Mouse (Mus musculus) forebrain, embryonic 11.5 days (tissue): ENCODE measurements around the gene Mmp24. TPM values are rescaled to one million over a fixed set of nuclear protein-coding genes. Genes with fewer than 3 reads are reported as not detected.

Experiments used
- ATAC-seq: fragments of 200-750 bp; cut with Nextera tagmentation; replicated peaks from 2 replicates; pipeline ENCODE4 v1.8.0; 2017; ENCODE audit warnings: moderate TSS enrichment; ENCODE audit not compliant: low FRiP score
- DNase-seq: peaks from one replicate; pipeline ENCODE4 v3.0.0-alpha.2; 2017; ENCODE audit warnings: low spot score
- H3K27ac ChIP-seq: fragments of 300-500 bp; sonication (generic); 2 replicates; pipeline ENCODE4 v1.5.1; 2014; ENCODE audit warnings: low read depth, low read length
- H3K27me3 ChIP-seq: fragments of 300-500 bp; sonication (generic); 2 replicates; pipeline ENCODE4 v1.6.1; 2014; ENCODE audit warnings: mild to moderate bottlenecking, low read length, mixed read lengths; ENCODE audit not compliant: control insufficient read depth, insufficient read depth
- H3K36me3 ChIP-seq: fragments of 300-500 bp; sonication (generic); 2 replicates; pipeline ENCODE4 v1.6.1; 2014; ENCODE audit warnings: mild to moderate bottlenecking, low read length, moderate library complexity, mixed read lengths; ENCODE audit not compliant: control insufficient read depth, insufficient read depth
- H3K4me1 ChIP-seq: fragments of 300-500 bp; sonication (generic); replicated peaks from 2 replicates; pipeline ENCODE4 v1.6.1; 2014; ENCODE audit warnings: low read length, mixed read lengths; ENCODE audit not compliant: control insufficient read depth, insufficient read depth
- H3K4me2 ChIP-seq: fragments of 300-500 bp; sonication (generic); 2 replicates; pipeline ENCODE4 v1.6.1; 2014; ENCODE audit warnings: low read depth, mild to moderate bottlenecking, low read length, moderate library complexity, mixed read lengths; ENCODE audit not compliant: severe bottlenecking
- H3K4me3 ChIP-seq: fragments of 300-500 bp; sonication (generic); 2 replicates; pipeline ENCODE4 v1.5.1; 2014; ENCODE audit warnings: low read depth, low read length
- H3K9ac ChIP-seq: fragments of 300-500 bp; sonication (generic); 2 replicates; pipeline ENCODE4 v1.6.1; 2014; ENCODE audit warnings: low read length
- H3K9me3 ChIP-seq: fragments of 300-500 bp; sonication (generic); 2 replicates; pipeline ENCODE4 v1.6.1; 2016; ENCODE audit warnings: low read length, mixed read lengths; ENCODE audit not compliant: control insufficient read depth
- WGBS: fragments of 180-500 bp; shearing (Covaris S2); extraction: QIAGEN DNeasy Blood & Tissue Kit; methylation state at CpG from one replicate; pipeline ENCODE4 v1.1.7; 2014; 5-methylcytosine and 5-hydroxymethylcytosine counted together
- polyA plus RNA-seq: library from polyadenylated mRNA; unstranded; fragments of >200 nt; fragmentation: Nextera tagmentation; extraction: Ambion mirVana; gene quantifications from 2 replicates; pipeline ENCODE4 v1.2.1, GENCODE M21; 2014

The Mmp24 gene
- polyA plus RNA-seq, 1 experiment from 2014 or later, result 1.0 TPM

DNA sequence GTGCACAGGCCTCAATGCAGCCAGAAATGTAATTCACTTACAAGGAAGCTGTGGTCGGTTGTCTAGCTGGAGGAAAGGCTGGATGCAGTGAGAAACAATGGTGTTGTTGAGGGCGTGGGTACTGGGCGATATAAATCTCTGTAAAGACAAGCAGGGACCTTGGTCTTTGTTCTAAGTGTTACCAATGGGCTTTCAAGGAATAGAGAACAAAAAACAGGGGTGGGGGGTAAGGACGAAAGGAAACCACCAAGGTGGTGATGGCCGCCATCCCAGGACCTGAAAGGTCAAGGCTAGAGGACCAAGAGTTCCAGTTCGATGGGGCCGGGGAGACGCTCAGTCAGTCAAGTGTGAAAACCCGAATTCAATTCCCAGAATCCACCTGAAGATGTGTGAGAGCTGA, 37.3 kb upstream of the Mmp24 start:
- WGBS, result 81% methylated on average over 9 of the region's 9 CpGs
- Histone ChIP-seq H3K27me3 (no peaks in the 10 kb centered on the region), H3K9me3 (no peaks in the 10 kb centered on the region), H3K9ac (no peak overlapping the region), H3K4me3 (no peak overlapping the region), H3K4me2 (no peak overlapping the region), H3K27ac (no peak overlapping the region), H3K4me1 (no peaks in the 10 kb centered on the region), H3K36me3 (no peaks in the 10 kb centered on the region)
- DNase-seq, result no peak
- no peak for ATAC-seq

DNA sequence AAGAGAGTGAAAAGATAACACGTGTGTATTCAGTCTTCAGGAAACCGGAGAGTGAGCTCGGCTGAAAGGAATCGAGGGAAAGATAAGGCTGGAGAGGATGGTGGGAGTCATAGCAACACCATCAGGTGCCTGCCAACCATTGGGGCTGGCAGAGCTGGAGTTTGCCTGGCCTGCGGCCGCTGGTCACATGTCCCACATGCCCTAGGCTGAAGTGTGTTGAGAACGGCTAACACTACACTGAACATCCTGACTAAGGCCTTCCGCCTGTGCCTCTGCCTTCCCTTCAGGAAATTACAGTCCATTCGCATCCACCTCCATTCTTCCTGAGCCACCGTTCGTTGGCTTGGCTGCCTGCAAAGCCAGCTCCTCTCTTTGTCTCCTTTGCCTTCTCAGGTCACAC, 32.9 kb upstream of the Mmp24 start:
- H3K9me3 ChIP-seq, result no peaks in the 10 kb centered on the region
- WGBS, result 85% methylated on average over 11 of the region's 11 CpGs
- DNase-seq, result no peak

DNA sequence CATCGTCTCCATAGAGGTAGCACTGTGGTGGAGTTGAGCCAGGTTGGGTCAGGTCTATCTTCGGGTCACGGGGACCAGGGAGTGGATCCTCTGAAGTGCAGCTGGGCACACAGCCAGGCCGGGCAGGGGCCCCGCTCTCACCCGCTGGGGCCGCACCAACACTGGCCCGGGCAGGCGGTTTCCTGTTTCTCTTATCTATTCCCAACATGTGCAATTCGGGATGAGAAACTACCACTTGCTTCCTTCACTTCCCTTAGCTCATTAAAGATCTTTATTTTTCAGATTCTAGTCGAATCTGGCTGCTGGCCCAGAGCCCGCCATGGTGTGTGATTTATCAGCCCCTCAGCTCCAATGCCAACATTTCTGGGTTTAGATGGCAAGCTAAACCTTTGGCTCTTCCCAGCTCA, 32.2 kb upstream of the Mmp24 start:
- Histone ChIP-seq H3K9me3 (no peaks in the 10 kb centered on the region), H3K27ac (no peak overlapping the region), H3K4me2 (no peak overlapping the region), H3K27me3 (no peaks in the 10 kb centered on the region), H3K9ac (no peak overlapping the region), H3K4me1 (no peaks in the 10 kb centered on the region), H3K36me3 (no peaks in the 10 kb centered on the region), H3K4me3 (no peak overlapping the region)
- WGBS, result 89% methylated on average over 12 of the region's 12 CpGs
- DNase-seq (no peak), ATAC-seq (no peak)

More for the DNA sequence above, 32.9 kb upstream of the Mmp24 start:
- H3K4me3 ChIP-seq, result no peak overlapping the region
- no peak overlapping the region for H3K27ac ChIP-seq
- no peaks in the 10 kb centered on the region for H3K36me3 ChIP-seq
- no peaks in the 10 kb centered on the region for H3K4me1 ChIP-seq
- no peak for ATAC-seq
- no peak overlapping the region for H3K9ac ChIP-seq
- H3K4me2 ChIP-seq, result no peak overlapping the region
- no peaks in the 10 kb centered on the region for H3K27me3 ChIP-seq

DNA sequence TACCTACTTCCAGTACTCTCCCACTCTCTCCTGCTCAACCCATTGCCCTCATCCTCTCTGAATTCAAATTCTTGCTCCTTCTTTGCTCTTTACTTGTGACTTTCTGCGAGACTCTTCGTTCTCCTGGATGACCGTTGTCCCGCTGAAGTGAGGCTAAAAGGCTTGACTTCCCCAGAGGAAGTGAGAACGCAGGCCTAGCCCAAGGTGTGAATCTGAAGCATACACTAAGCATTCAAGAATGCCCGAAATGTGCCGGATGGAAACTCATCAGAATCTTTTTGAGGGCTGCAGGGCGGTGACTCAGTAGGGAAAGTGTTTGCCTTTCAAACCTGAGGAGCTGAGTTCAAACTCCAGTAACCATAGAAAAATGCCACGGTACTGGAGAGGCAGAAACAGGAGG, 31.8 kb upstream of the Mmp24 start:
- Histone ChIP-seq H3K9me3 (no peaks in the 10 kb centered on the region), H3K36me3 (no peaks in the 10 kb centered on the region), H3K27ac (no peak overlapping the region), H3K4me1 (no peaks in the 10 kb centered on the region), H3K4me2 (no peak overlapping the region), H3K9ac (no peak overlapping the region), H3K4me3 (no peak overlapping the region), H3K27me3 (no peaks in the 10 kb centered on the region)
- ATAC-seq, result no peak
- no peak for DNase-seq
- 92% methylated on average over 9 of the region's 9 CpGs for WGBS

DNA sequence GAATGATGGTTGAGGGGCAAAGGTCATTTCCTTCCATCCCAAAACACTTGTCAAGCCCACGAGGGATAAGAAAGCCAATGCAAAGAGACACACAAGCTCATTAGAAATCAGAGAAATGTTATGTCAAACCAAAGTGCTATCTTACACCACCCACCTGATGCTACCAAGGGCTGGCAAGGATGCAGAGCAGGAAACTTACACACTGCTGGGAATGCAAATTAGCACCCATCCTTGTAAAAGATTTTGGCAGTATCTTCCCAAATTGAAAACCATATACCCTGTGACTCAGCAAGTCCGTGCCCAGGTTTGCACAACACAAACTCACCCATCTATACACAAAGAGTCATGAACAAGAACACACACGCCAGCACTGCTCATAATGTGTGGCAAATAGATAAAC, 29.7 kb upstream of the Mmp24 start:
- Histone ChIP-seq H3K4me2 (no peak overlapping the region), H3K36me3 (no peaks in the 10 kb centered on the region), H3K27ac (no peak overlapping the region), H3K4me3 (no peak overlapping the region), H3K9ac (no peak overlapping the region), H3K9me3 (no peaks in the 10 kb centered on the region), H3K27me3 (no peaks in the 10 kb centered on the region), H3K4me1 (no peaks in the 10 kb centered on the region)
- WGBS, result 83% methylated on average over 3 of the region's 3 CpGs
- no peak for DNase-seq
- no peak for ATAC-seq

DNA sequence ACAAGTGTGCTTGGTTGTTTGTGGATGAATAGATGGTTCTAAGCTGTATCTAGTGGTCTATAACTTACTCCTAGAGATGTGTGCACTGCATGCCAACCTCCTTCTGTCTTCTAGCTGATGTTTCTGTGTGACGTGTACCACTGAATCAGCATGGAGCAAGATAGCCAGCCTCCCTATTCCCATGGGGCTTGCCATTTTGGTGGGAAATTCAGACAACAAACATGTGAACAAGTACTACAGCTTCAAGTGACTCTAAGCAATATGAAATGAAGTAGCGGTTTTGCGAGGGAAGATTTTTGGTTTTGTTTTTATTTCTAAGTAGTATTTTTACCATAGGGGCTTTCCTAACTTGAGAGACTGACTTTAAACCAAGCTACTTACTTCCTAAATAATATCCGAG, 25.7 kb upstream of the Mmp24 start:
- DNase-seq (no peak), ATAC-seq (no peak)
- H3K4me1 ChIP-seq, result peaks cover 3% of the 10 kb centered on the region; the same call in 1 of the 2 replicates
- 89% methylated on average over 4 of the region's 4 CpGs for WGBS
- H3K9me3 ChIP-seq, result no peaks in the 10 kb centered on the region
- no peak overlapping the region for H3K4me2 ChIP-seq
- no peak overlapping the region for H3K4me3 ChIP-seq
- no peaks in the 10 kb centered on the region for H3K27me3 ChIP-seq
- no peaks in the 10 kb centered on the region for H3K36me3 ChIP-seq
- H3K9ac ChIP-seq, result no peak overlapping the region
- H3K27ac ChIP-seq, result no peak overlapping the region

DNA sequence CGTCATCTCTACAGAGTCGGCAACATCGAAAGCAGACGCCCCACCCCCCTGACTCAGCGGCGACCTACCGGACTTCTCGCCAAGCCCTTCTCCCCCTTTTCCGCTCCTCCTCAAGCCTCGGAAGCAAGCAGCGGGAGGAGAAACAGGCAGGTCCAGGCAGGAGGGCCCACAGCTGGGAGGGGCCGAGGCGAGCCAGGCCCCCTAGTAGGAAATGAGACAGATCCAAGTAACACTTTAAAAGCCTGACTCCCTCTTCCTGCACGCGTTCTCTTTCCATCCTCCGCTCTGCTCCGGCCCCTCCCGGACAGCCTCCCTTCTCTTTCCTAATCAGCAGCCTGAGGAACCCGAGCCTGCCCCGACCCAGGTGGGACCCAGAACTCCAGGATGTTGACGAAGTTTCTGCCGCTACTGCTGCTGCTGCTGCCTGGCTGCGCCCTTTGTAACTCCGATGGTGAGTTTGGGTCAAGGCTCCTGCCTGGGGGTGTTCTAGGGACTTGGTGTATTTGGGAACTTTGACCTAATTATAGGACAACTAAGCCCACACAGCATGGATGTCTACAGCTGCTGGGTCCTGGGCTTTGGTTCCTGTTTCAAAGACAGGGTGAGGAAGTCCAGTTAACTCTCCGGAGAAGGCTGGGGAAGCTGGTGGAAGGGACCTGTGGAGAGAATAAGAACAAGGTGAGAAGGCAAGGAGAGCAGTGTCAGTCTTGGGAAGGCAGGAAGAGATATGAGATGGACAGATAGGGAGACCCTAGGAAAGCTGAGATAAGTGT, 23.9 kb upstream of the Mmp24 start, which contains the start of gene Procr:
Gene Procr (plus strand): TSS at position 104 of the 773 bp plus-strand sequence.
- Histone ChIP-seq H3K27me3 (no peaks in the 10 kb centered on the region), H3K9ac (peak within 1 kb of the TSS; percentile 14), H3K4me1 (peaks cover 3% of the 10 kb centered on the region; the same call in 1 of the 2 replicates), H3K9me3 (no peaks in the 10 kb centered on the region), H3K4me3 (peak within 1 kb of the TSS; percentile 19), H3K4me2 (peak within 1 kb of the TSS; percentile 39), H3K27ac (no peak within 1 kb of the TSS), H3K36me3 (no peaks in the 10 kb centered on the region)
- 2% methylated on average over 25 of the region's 25 CpGs for WGBS
- ATAC-seq, result no peak
- DNase-seq, result peak; percentile 57

DNA sequence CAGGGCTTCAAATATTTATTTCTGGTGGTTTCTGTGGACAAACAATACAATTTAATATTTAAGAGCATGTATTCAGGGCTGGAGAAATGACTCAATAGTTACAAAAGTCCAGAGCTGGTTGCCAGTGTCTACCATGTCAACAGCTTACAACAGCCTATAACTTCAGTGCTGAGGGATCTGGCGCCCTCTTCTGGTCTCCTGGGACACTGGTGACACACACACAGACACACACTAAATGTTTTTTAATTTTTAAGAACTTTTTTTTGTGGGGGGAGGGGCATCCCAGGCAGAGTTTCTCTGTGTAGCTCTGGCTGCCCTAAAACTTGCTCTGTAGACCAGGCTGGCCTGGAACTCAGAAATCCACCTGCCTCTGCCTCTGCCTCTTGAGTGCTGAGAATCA, 19.4 kb upstream of the Mmp24 start:
- 0% methylated on average over 1 of the region's 1 CpGs for WGBS

More for the DNA sequence above, 19.4 kb upstream of the Mmp24 start:
- Histone ChIP-seq H3K27me3 (no peaks in the 10 kb centered on the region), H3K4me1 (peaks cover 3% of the 10 kb centered on the region; the same call in 1 of the 2 replicates), H3K27ac (no peak overlapping the region), H3K36me3 (no peaks in the 10 kb centered on the region), H3K9ac (no peak overlapping the region), H3K4me2 (no peak overlapping the region), H3K4me3 (no peak overlapping the region), H3K9me3 (no peaks in the 10 kb centered on the region)
- DNase-seq (peak; percentile 70), ATAC-seq (no peak)
